Mouse (Mus musculus): ENCODE data around the gene Gm20388. TPM values are rescaled to one million over a fixed set of nuclear protein-coding genes. Genes with fewer than 3 reads are reported as not detected.

The Gm20388 gene
- polyA plus RNA-seq, 1 experiment from 2014 or later, result 5.5 TPM

- H3K27me3 ChIP-seq, result no peaks in the 10 kb centered on the region
- peak; percentile 1; the same call in 1 of the 2 replicates for ATAC-seq (ENCODE audit: borderline replicate concordance, extremely low read depth, low FRiP score, low TSS enrichment)
- H3K4me1 ChIP-seq, result peaks cover 34% of the 10 kb centered on the region
- H3K9me3 ChIP-seq, result no peaks in the 10 kb centered on the region
- 1% methylated on average over 37 of the region's 44 CpGs for WGBS
- H3K4me3 ChIP-seq, result peak overlapping the region; percentile 79
- H3K9ac ChIP-seq, result peak overlapping the region; percentile 69
- peak overlapping the region; percentile 78 for H3K4me2 ChIP-seq
- H3K36me3 ChIP-seq, result no peaks in the 10 kb centered on the region
- H3K27ac ChIP-seq, result 0 out of 2 replicates have a peak overlapping the region, but pooled peaks have one; percentile 32
These were observed 1667.4 kb downstream of the Gm20388 start for GRCm38 (mm10) chr8:121577751-121578675.

- Histone ChIP-seq H3K9ac (peak within 1 kb of the TSS; percentile 69), H3K27ac (0 out of 2 replicates have a peak within 1 kb of the TSS, but pooled peaks have one; percentile 32), H3K4me2 (peak within 1 kb of the TSS; percentile 78), H3K4me1 (peaks cover 25% of the 10 kb centered on the region), H3K27me3 (no peaks in the 10 kb centered on the region; the same call in 1 of the 2 replicates), H3K36me3 (no peaks in the 10 kb centered on the region), H3K4me3 (peak within 1 kb of the TSS; percentile 79), H3K9me3 (no peaks in the 10 kb centered on the region)
- WGBS, result under 1% methylated on average over 56 of the region's 63 CpGs
- ATAC-seq (ENCODE audit: borderline replicate concordance, extremely low read depth, low FRiP score, low TSS enrichment), result peak; percentile 92
These were observed 1668.2 kb downstream of the Gm20388 start, which contains the start of gene Fbxo31 for GRCm38 (mm10) chr8:121578676-121579451. TSS of gene Fbxo31 (minus strand) at chr8:121578806.

GRCm38 (mm10) chr8:121580465-121580864 lies 1669.8 kb downstream of the Gm20388 start:
- Histone ChIP-seq H3K27me3 (no peaks in the 10 kb centered on the region; the same call in 1 of the 2 replicates), H3K4me3 (no peak overlapping the region), H3K27ac (no peak overlapping the region), H3K36me3 (no peaks in the 10 kb centered on the region), H3K9ac (no peak overlapping the region), H3K4me1 (peaks cover 28% of the 10 kb centered on the region), H3K9me3 (no peaks in the 10 kb centered on the region), H3K4me2 (peak overlapping the region; percentile 16; the same call in 1 of the 2 replicates)
- 10% methylated on average over 9 of the region's 9 CpGs for WGBS
- no peak for ATAC-seq (ENCODE audit: borderline replicate concordance, extremely low read depth, low FRiP score, low TSS enrichment)

- Histone ChIP-seq H3K27ac (no peak overlapping the region), H3K9ac (no peak overlapping the region), H3K4me2 (no peak overlapping the region), H3K4me1 (peaks cover 17% of the 10 kb centered on the region; the same call in 1 of the 2 replicates), H3K36me3 (no peaks in the 10 kb centered on the region), H3K27me3 (no peaks in the 10 kb centered on the region; the same call in 1 of the 2 replicates), H3K4me3 (no peak overlapping the region), H3K9me3 (no peaks in the 10 kb centered on the region)
- 41% methylated on average over 8 of the region's 8 CpGs for WGBS
- ATAC-seq (ENCODE audit: borderline replicate concordance, extremely low read depth, low FRiP score, low TSS enrichment), result no peak
These were observed 1673.0 kb downstream of the Gm20388 start for GRCm38 (mm10) chr8:121583653-121584052.

- Histone ChIP-seq H3K9ac (no peak overlapping the region), H3K4me3 (peak overlapping the region; percentile 55)
- no peak for ATAC-seq (ENCODE audit: borderline replicate concordance, extremely low read depth, low FRiP score, low TSS enrichment)
These were observed 1674.1 kb downstream of the Gm20388 start for GRCm38 (mm10) chr8:121584730-121585129.

GRCm38 (mm10) chr8:121585159-121585825 lies 1674.7 kb downstream of the Gm20388 start:
- Histone ChIP-seq H3K9ac (peak overlapping the region; percentile 53), H3K4me3 (peak overlapping the region; percentile 55), H3K27ac (no peak overlapping the region), H3K27me3 (no peaks in the 10 kb centered on the region; the same call in 1 of the 2 replicates), H3K4me1 (peaks cover 19% of the 10 kb centered on the region; the same call in 1 of the 2 replicates), H3K4me2 (peak overlapping the region; percentile 72), H3K9me3 (no peaks in the 10 kb centered on the region), H3K36me3 (no peaks in the 10 kb centered on the region)
- WGBS, result under 1% methylated on average over 47 of the region's 47 CpGs
- peak; percentile 95 for ATAC-seq (ENCODE audit: borderline replicate concordance, extremely low read depth, low FRiP score, low TSS enrichment)

More at GRCm38 (mm10) chr8:121584730-121585129, 1674.1 kb downstream of the Gm20388 start:
- H3K4me2 ChIP-seq, result peak overlapping the region; percentile 72
- 39% methylated on average over 13 of the region's 13 CpGs for WGBS
- peaks cover 19% of the 10 kb centered on the region; the same call in 1 of the 2 replicates for H3K4me1 ChIP-seq
- no peaks in the 10 kb centered on the region for H3K36me3 ChIP-seq
- no peak overlapping the region for H3K27ac ChIP-seq
- H3K9me3 ChIP-seq, result no peaks in the 10 kb centered on the region
- H3K27me3 ChIP-seq, result no peaks in the 10 kb centered on the region; the same call in 1 of the 2 replicates

GRCm38 (mm10) chr8:121588750-121589149 lies 1678.1 kb downstream of the Gm20388 start:
- Histone ChIP-seq H3K9me3 (no peaks in the 10 kb centered on the region), H3K27me3 (no peaks in the 10 kb centered on the region; the same call in 1 of the 2 replicates), H3K4me1 (peaks cover 37% of the 10 kb centered on the region), H3K9ac (no peak overlapping the region), H3K36me3 (no peaks in the 10 kb centered on the region), H3K4me3 (no peak overlapping the region), H3K27ac (no peak overlapping the region), H3K4me2 (no peak overlapping the region)
- 77% methylated on average over 4 of the region's 4 CpGs for WGBS
- ATAC-seq (ENCODE audit: borderline replicate concordance, extremely low read depth, low FRiP score, low TSS enrichment), result no peak

GRCm38 (mm10) chr8:121589205-121589726 lies 1678.6 kb downstream of the Gm20388 start:
- no peak for ATAC-seq (ENCODE audit: borderline replicate concordance, extremely low read depth, low FRiP score, low TSS enrichment)
- no peak overlapping the region for H3K4me2 ChIP-seq
- no peak overlapping the region for H3K4me3 ChIP-seq
- H3K27ac ChIP-seq, result no peak overlapping the region
- H3K27me3 ChIP-seq, result no peaks in the 10 kb centered on the region
- no peak overlapping the region for H3K9ac ChIP-seq
- H3K9me3 ChIP-seq, result no peaks in the 10 kb centered on the region
- WGBS, result 38% methylated on average over 2 of the region's 2 CpGs
- H3K4me1 ChIP-seq, result peaks cover 37% of the 10 kb centered on the region
- peaks cover 4% of the 10 kb centered on the region; the same call in 1 of the 2 replicates for H3K36me3 ChIP-seq

- H3K4me1 ChIP-seq, result peaks cover 34% of the 10 kb centered on the region
- H3K27me3 ChIP-seq, result no peaks in the 10 kb centered on the region
- H3K4me3 ChIP-seq, result peak within 1 kb of the TSS; percentile 97
- peak within 1 kb of the TSS; percentile 84 for H3K4me2 ChIP-seq
- H3K9ac ChIP-seq, result peak within 1 kb of the TSS; percentile 90
- ATAC-seq (ENCODE audit: borderline replicate concordance, extremely low read depth, low FRiP score, low TSS enrichment), result peak; percentile 85
- under 1% methylated on average over 62 of the region's 94 CpGs for WGBS
- H3K27ac ChIP-seq, result peak within 1 kb of the TSS; percentile 61
- no peaks in the 10 kb centered on the region for H3K9me3 ChIP-seq
- peaks cover 14% of the 10 kb centered on the region for H3K36me3 ChIP-seq
These were observed 1679.8 kb downstream of the Gm20388 start, which contains the start of gene Map1lc3b for GRCm38 (mm10) chr8:121590203-121591177. TSS of gene Map1lc3b (plus strand) at chr8:121590361.

All from lung, embryonic 15.5 days (tissue).